Mouse (Mus musculus): ENCODE results near the gene Gars.

Gars gene

DNA sequence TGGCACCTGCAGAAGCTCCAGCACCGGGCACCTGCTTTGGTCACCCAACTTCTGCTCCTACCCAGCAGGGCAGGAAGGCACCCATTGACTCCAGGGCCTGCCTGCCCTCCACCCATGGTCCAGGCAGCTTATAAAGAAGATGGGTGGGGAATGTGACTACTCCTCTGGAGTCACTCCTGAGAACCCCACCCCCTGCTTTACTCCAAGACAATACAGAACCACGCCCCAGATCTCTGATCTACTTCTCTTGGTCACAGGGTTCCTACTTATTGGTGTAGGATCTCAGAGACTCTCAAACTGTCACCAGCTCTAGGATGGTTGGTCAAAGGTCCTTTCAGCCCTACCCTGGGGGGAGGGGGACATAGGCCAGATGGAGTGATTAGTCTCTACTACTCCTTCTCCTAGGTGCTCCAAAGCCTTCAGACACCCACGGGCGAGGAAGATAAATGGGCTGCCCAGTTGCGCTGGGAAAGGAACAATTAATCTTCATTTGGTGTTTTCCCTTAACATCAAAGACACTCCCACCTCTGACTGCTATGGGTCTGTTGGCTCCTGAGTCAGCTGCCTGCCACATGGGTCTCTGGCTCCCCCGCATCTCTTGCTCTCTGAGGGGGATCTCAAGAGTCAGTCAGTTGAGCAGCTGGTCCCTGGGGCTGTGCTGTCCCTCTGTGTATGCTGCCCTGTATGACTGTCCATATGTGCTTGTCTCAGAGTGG lies 55.8 kb downstream of the Gars start:
- DNase-seq (ENCODE audit: low read depth, low spot score), result peak; percentile 61

DNA sequence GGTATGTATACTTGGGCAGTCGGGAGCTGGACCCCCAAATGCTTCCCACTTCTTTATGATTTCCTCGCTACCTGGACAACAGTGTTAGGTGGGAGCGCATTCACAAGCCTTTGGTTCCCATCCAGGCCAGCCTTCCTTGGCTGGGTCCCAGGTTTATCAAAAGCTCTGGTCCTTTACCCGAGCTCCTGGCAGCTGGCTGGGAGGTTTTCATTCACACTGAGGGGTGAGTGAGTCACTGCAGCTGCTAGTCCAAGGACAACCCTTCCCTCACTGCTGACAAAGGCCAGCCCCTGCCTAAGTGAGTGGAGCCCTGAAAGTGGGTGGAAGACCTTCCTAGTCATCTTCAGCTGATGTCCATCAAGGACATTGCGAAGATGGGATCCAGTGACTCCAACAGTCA lies 60.2 kb downstream of the Gars start:
- no peak for DNase-seq (ENCODE audit: low read depth, low spot score)

DNA sequence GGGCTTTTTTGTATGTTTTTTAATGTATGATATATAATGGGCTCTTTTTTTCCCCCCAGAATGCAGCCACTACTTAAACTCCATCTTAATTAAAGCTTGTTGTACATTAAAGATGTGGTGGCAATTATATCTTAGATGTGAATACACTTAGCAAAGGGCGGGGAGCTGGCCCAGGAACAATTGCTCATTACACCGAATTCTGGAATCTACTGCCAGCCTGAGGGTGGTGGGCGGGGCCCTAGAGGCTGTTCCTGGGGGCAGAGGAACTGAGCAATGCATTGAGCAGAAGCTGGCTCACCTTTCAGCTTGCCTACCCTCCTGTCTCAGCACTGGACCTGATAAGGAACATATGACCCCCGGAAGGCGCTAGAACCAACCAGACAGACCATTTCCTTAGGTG lies 60.8 kb downstream of the Gars start:
- no peak for DNase-seq (ENCODE audit: low read depth, low spot score)

DNA sequence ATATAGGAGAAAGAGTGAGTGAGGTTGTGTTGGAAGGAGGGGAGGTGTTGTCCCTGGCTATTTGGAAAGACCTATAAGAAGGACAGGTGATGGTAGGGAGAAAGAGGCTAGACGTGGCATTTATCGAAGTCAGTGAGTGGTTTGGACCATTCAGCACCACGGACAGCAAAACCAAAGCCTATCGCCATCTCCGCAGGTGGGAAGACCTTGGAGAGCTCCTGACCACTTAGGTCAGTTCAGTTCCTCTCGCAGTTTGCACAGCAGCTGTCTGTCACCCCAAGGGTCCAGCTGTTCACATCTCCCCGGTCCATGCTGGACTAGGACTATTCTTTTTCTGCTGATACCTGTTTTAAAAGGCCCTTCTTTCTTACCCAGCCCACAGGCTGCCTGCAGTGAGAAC lies 70.6 kb downstream of the Gars start:
- DNase-seq (ENCODE audit: low read depth, low spot score), result peak; percentile 85

- peak; percentile 43 for DNase-seq (ENCODE audit: low read depth, low spot score)
These were observed 79.7 kb downstream of the Gars start for GRCm38 (mm10) chr6:55117325-55118109.

- DNase-seq (ENCODE audit: low read depth, low spot score), result no peak
These were observed 85.2 kb downstream of the Gars start for GRCm38 (mm10) chr6:55123056-55123455.

- no peak for DNase-seq (ENCODE audit: low read depth, low spot score)
These were observed 88.8 kb downstream of the Gars start for GRCm38 (mm10) chr6:55126576-55126975.

- no peak for DNase-seq (ENCODE audit: low read depth, low spot score)
These were observed 90.6 kb downstream of the Gars start for GRCm38 (mm10) chr6:55128391-55128790.
